Mouse (Mus musculus) cerebellum, adult 2 months (tissue): ENCODE data around the gene Khsrp.

ENCODE experiments used
- CTCF ChIP-seq: fragments of 200-500 bp; IDR thresholded peaks from 2 replicates; pipeline ENCODE4 v1.5.1; 2011; ENCODE audit warnings: low read depth, mild to moderate bottlenecking, control low read depth, low read length, moderate library complexity, borderline replicate concordance; ENCODE audit not compliant: insufficient read depth
- POLR2A ChIP-seq: fragments of 200-500 bp; IDR thresholded peaks from 2 replicates; pipeline ENCODE4 v1.6.1; 2011; ENCODE audit warnings: low read length, control low read depth, borderline replicate concordance; ENCODE audit not compliant: insufficient read depth

- TF ChIP-seq POLR2A (no peak), CTCF (no peak)
Observed at GRCm38 (mm10) chr17:56979524-56979923, 51.8 kb downstream of the Khsrp start.
